Mouse (Mus musculus): ENCODE results near the gene Ewsr1.
A peak's percentile ranks its signal among the peaks of the same experiment; 100 is the strongest.

Gene Ewsr1

GRCm38 (mm10) chr11:5058783-5059182, 40.3 kb downstream of the Ewsr1 start:
- DNase-seq (ENCODE audit: low read depth, low spot score): no peak

- DNase-seq (ENCODE audit: low read depth, low spot score): no peak
Observed at GRCm38 (mm10) chr11:5057856-5058641, 41.0 kb downstream of the Ewsr1 start, which contains the start of gene Rasl10a. TSS of gene Rasl10a (plus strand) at chr11:5058128.

GRCm38 (mm10) chr11:5057541-5057855, 41.6 kb downstream of the Ewsr1 start:
- DNase-seq (ENCODE audit: low read depth, low spot score): no peak

GRCm38 (mm10) chr11:5057064-5057463, 42.0 kb downstream of the Ewsr1 start:
- no peak for DNase-seq (ENCODE audit: low read depth, low spot score)

- DNase-seq (ENCODE audit: low read depth, low spot score): peak; percentile 59
Observed at GRCm38 (mm10) chr11:5055945-5056938, 42.8 kb downstream of the Ewsr1 start.

GRCm38 (mm10) chr11:5054874-5055273, 44.2 kb downstream of the Ewsr1 start:
- no peak for DNase-seq (ENCODE audit: low read depth, low spot score)

GRCm38 (mm10) chr11:5054151-5054550, 44.9 kb downstream of the Ewsr1 start:
- no peak for DNase-seq (ENCODE audit: low read depth, low spot score)

GRCm38 (mm10) chr11:5052200-5052854, 46.7 kb downstream of the Ewsr1 start:
- peak; percentile 92 for DNase-seq (ENCODE audit: low read depth, low spot score)

- peak; percentile 66 for DNase-seq (ENCODE audit: low read depth, low spot score)
Observed at GRCm38 (mm10) chr11:5051629-5052028, 47.4 kb downstream of the Ewsr1 start.

GRCm38 (mm10) chr11:5046321-5046926, 52.6 kb downstream of the Ewsr1 start:
- peak; percentile 87 for DNase-seq (ENCODE audit: low read depth, low spot score)

GRCm38 (mm10) chr11:5042645-5043381, 56.3 kb downstream of the Ewsr1 start:
- DNase-seq (ENCODE audit: low read depth, low spot score): peak; percentile 85

- peak; percentile 86 for DNase-seq (ENCODE audit: low read depth, low spot score)
Observed at GRCm38 (mm10) chr11:5041144-5041780, 57.8 kb downstream of the Ewsr1 start.

GRCm38 (mm10) chr11:5040585-5040984, 58.5 kb downstream of the Ewsr1 start:
- no peak for DNase-seq (ENCODE audit: low read depth, low spot score)

GRCm38 (mm10) chr11:5037146-5037854, 61.8 kb downstream of the Ewsr1 start:
- DNase-seq (ENCODE audit: low read depth, low spot score): peak; percentile 90

- peak; percentile 91 for DNase-seq (ENCODE audit: low read depth, low spot score)
Observed at GRCm38 (mm10) chr11:5035421-5035820, 63.6 kb downstream of the Ewsr1 start.

GRCm38 (mm10) chr11:5033136-5033535, 65.9 kb downstream of the Ewsr1 start:
- DNase-seq (ENCODE audit: low read depth, low spot score): peak; percentile 79

GRCm38 (mm10) chr11:5032706-5033105, 66.4 kb downstream of the Ewsr1 start:
- no peak for DNase-seq (ENCODE audit: low read depth, low spot score)

- DNase-seq (ENCODE audit: low read depth, low spot score): peak; percentile 91
Observed at GRCm38 (mm10) chr11:5028228-5028627, 70.8 kb downstream of the Ewsr1 start.

GRCm38 (mm10) chr11:5025108-5025507, 74.0 kb downstream of the Ewsr1 start:
- no peak for DNase-seq (ENCODE audit: low read depth, low spot score)

All from brain, adult 2 months (tissue).